Mouse (Mus musculus) induced T-regulatory cell, adult 2 months (primary cell): ENCODE results near the gene Ushbp1.
"Not testable (repeated sequence)": the region's sequence is repeated elsewhere in the genome, so short reads cannot be mapped to it uniquely, and the experiment has no call there.

ENCODE experiments used
- DNase-seq: peaks from one replicate; pipeline ENCODE4 v3.0.0-alpha.2; 2012; ENCODE audit warnings: low read depth

Gene Ushbp1

GRCm38 (mm10) chr8:71395629-71396028 lies at the start of gene Ushbp1:
Gene Ushbp1 (minus strand): TSS chr8:71395802.
- DNase-seq = no peak

GRCm38 (mm10) chr8:71445096-71445495 lies 49.5 kb upstream of the Ushbp1 start:
- DNase-seq = no peak

- peak; percentile 88 for DNase-seq
Observed at GRCm38 (mm10) chr8:71441404-71441803, 45.8 kb upstream of the Ushbp1 start.

- no peak for DNase-seq
Observed at GRCm38 (mm10) chr8:71437041-71437440, 41.4 kb upstream of the Ushbp1 start.

GRCm38 (mm10) chr8:71432935-71433334 lies 37.3 kb upstream of the Ushbp1 start:
- not testable (repeated sequence) for DNase-seq

GRCm38 (mm10) chr8:71422121-71422520 lies 26.5 kb upstream of the Ushbp1 start:
- DNase-seq = no peak

- peak; percentile 78 for DNase-seq
Observed at GRCm38 (mm10) chr8:71411535-71412273, 16.1 kb upstream of the Ushbp1 start.

- no peak for DNase-seq
Observed at GRCm38 (mm10) chr8:71408231-71408630, 12.6 kb upstream of the Ushbp1 start.

- DNase-seq = no peak
Observed at GRCm38 (mm10) chr8:71407441-71407840, 11.8 kb upstream of the Ushbp1 start.

GRCm38 (mm10) chr8:71406099-71407015 lies 10.8 kb upstream of the Ushbp1 start:
- peak; percentile 76 for DNase-seq

- peak; percentile 97 for DNase-seq
Observed at GRCm38 (mm10) chr8:71405401-71406098, 9.9 kb upstream of the Ushbp1 start, which contains the start of gene Ankle1. Gene Ankle1 (plus strand): TSS chr8:71406010.

- DNase-seq = no peak
Observed at GRCm38 (mm10) chr8:71404951-71405351, 9.3 kb upstream of the Ushbp1 start.

GRCm38 (mm10) chr8:71404011-71404410 lies 8.4 kb upstream of the Ushbp1 start:
- no peak for DNase-seq

- DNase-seq = no peak
Observed at GRCm38 (mm10) chr8:71403107-71403885, 7.7 kb upstream of the Ushbp1 start.

- no peak for DNase-seq
Observed at GRCm38 (mm10) chr8:71402446-71402964, 6.9 kb upstream of the Ushbp1 start.

GRCm38 (mm10) chr8:71401454-71401853 lies 5.9 kb upstream of the Ushbp1 start:
- no peak for DNase-seq

- no peak for DNase-seq
Observed at GRCm38 (mm10) chr8:71400826-71401225, 5.2 kb upstream of the Ushbp1 start.

GRCm38 (mm10) chr8:71397701-71398100 lies 2.1 kb upstream of the Ushbp1 start:
- no peak for DNase-seq

- DNase-seq = peak; percentile 97
Observed at GRCm38 (mm10) chr8:71396639-71397305, 1.2 kb upstream of the Ushbp1 start, which contains the start of gene Babam1. Gene Babam1 (plus strand): TSS chr8:71396861.

GRCm38 (mm10) chr8:71395071-71395470 lies 531 bp downstream of the Ushbp1 start:
- DNase-seq = no peak

GRCm38 (mm10) chr8:71394481-71394880 lies 1.1 kb downstream of the Ushbp1 start:
- DNase-seq = no peak
